Mouse (Mus musculus) embryo, embryonic 10 days (tissue): ENCODE measurements around the gene Pard3b.

Experiments used
- DNase-seq: peaks from one replicate; pipeline ENCODE4 v3.0.0-alpha.2; 2015; ENCODE audit warnings: low spot score

Gene Pard3b

DNA sequence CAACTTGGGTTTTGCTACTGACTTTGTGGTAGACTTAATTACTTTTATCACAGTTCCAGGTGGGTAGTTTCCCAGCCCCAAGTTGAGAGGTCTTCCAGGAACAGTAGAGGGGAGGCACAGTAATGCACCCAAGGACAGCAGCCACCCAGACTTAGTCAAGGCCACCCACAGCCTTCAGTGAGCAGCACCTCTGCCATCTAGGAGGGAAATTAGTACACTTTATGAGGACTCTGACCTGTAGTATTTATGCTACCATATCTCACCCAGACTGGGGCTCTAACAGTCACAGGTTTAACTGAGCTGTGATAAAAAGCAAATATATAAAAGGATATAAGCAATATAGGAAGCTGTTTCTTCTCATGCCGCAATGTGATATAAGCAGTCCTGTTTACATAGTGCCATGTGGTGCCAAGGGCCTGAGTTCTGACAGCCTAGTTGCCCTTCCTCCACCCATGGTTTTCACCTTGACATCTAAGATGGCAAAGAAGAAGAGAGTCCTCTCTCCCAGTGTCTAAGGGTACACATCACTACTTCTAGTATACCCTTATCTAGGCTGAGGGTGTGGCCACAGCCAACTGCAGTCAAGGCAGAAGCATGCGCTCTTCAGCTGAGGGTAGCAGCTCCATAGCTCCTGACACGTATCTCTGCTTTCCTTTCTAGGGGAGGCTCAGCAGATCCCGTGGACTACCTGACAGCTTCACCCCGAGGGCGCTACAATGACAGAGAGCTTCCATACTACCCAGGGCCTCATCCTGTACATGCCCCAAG lies 998.5 kb downstream of the Pard3b start:
- DNase-seq = no peak

- DNase-seq = no peak
Observed at GRCm38 (mm10) chr1:62639012-62639411, 1000.4 kb downstream of the Pard3b start.

GRCm38 (mm10) chr1:62639440-62639839 lies 1000.8 kb downstream of the Pard3b start:
- DNase-seq = no peak

- no peak for DNase-seq
Observed at GRCm38 (mm10) chr1:62644631-62645278, 1006.1 kb downstream of the Pard3b start.

- DNase-seq = no peak
Observed at GRCm38 (mm10) chr1:62646812-62647211, 1008.2 kb downstream of the Pard3b start.

DNA sequence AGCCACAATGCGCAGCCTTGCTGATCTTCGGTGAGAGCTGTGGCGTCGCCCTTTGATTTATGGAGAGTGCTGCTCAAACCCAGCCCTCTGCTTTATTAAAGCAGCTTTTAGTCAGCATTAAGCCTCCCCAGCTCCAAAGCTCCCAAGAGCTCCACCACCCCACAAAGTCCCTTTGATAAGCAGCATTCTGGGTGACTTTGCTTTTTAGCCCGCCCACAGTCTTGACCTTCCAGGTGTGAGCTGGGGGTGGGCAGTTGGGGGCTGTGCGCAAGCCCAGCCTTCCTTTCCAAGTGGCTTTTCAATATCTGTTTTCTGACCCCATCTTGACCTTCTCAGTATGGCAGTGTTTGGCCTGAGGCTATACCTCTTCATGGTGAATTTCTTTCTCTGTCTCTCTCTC lies 1009.5 kb downstream of the Pard3b start:
- peak; percentile 73 for DNase-seq

GRCm38 (mm10) chr1:62648591-62648990 lies 1010.0 kb downstream of the Pard3b start:
- no peak for DNase-seq

DNA sequence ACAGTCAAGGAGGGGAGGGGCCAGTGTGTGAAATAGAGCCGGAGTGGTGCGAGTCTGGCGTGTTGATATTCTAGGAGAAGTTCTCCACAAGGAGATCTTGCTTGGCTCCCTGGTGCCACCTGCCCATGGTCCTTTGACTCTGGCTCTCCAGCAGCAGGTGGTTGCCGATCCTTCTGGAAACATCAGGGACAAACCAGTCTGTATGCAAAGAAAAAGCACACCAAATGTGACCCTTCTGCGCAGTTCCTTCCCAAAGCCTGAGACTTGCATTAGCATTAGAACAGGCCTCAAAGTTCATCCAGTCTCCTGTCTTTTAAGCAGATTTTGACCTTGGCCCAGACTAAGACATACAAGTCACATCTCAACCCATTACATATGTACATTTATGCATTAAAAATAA lies 1011.9 kb downstream of the Pard3b start:
- no peak for DNase-seq

DNA sequence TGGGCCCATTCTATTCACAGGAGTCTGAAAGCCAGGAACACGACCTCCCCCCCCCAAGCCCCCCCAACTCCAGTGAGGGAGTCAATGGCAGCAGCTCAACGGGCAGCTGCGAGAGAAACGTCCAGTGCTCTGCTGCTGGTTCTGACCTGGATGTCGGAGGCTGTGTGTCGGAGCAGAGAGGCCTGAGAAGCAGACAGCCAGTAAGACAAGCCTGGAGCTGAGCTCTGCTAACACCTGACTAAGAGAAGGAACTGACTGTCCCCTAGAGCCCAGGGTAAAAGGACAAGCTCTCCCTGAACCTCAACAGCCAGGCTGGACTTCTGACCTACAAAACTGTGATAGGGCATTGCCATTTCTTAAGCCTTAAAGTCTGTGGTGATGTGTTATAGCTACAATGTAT lies 1015.8 kb downstream of the Pard3b start:
- no peak for DNase-seq

DNA sequence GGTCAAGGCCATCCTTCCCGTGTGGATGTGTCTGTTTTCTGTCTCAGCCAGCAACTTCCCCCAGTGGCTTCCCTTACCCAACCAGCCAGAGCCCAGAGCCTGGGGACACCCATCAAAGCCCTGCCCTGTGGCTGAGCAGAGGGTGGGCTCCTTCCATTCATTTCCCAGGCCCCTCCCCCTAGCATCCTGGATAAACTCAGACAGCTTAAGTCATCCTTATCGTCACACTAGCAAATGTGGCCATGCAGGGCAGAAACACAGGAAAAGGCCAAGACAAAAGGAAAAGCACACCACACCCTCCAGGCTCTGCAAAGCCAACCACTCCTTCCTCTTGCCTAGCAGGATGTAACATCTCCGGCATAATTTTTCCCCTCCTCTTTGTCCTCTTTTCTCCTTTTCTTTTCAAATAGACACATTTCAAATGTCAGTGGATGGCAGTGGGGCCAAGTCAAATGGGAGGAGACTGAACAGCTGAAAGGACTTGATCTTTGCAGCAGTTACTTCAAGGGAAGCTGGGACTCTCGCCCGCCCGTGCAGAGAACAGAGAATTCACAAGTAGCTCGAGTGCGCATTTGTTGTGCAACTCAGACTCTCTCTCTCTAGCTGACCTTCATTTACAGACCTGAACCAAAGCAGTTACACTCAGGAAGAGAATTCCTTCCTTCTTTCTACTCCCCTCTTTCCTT lies 1026.5 kb downstream of the Pard3b start:
- peak; percentile 49 for DNase-seq

- no peak for DNase-seq
Observed at GRCm38 (mm10) chr1:62665771-62666730, 1027.4 kb downstream of the Pard3b start.

GRCm38 (mm10) chr1:62666780-62667179 lies 1028.2 kb downstream of the Pard3b start:
- DNase-seq = no peak

GRCm38 (mm10) chr1:62678611-62679344 lies 1040.2 kb downstream of the Pard3b start:
- no peak for DNase-seq

DNA sequence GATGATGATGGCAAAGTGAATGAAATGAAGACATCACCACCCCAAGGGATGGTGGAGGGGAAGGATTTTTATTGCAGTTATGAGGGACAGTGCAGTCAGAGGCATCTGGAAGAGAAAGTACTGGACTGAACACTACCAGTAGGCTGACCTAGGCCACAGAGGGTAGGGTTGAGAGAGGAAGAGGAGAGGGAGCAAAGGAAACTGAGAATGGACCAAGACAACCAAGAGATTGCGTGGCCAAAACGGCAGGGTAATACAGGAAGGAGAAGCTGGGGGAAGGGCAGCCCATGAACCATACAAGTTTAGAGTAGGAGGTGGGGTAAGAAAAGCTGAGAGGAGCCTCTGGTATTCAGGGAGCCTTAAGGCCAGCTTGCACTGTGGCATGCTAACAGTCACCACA lies 1040.8 kb downstream of the Pard3b start:
- DNase-seq = no peak

GRCm38 (mm10) chr1:62682456-62683385 lies 1044.1 kb downstream of the Pard3b start:
- DNase-seq = peak; percentile 61

GRCm38 (mm10) chr1:62683498-62683897 lies 1044.9 kb downstream of the Pard3b start:
- DNase-seq = no peak

DNA sequence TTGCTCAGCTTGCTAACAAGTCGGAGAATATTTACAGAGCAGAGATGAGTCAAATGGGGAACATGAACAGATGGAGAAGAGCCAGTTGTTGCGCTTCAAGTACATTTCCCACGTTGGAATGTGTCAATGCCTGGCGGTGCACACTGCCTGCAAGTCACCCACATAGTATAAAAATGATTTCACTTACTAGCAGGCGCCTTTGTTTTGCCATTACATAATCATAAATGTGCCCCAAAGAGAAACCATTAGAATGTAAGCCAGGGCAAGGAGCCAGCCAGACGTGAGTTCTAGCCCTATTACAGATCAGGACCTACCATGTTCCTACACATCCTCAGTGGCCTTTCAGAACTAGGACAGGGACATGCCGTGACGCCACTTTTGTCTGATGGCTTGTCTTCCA lies 1048.9 kb downstream of the Pard3b start:
- no peak for DNase-seq

DNA sequence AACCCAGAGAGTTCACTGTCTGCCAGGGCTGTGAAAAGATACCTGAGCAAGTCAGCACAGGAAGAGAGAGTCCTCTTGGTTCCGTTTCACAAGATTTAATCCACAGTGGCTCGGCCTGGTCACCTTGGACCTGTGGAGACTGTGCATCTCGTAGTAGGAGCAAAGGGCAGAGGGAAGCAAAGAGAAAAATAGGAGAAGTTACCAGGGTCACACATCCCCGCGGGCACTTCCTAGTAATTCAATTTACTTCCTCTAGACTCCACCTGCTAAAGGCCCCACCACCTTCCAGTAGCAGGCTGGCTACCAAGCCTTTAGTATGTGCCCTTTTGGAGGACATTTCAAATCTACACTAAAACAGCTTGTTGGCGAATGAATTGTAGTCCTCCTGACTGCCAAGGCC lies 1052.6 kb downstream of the Pard3b start:
- DNase-seq = no peak
